Mouse (Mus musculus) cerebellum, adult 18-20 months (tissue): ENCODE results near the gene Actb.

Source experiments
- DNase-seq, 2 experiments: peaks; one replicate each; pipeline ENCODE4 v3.0.0; 2021

Gene Actb

GRCm38 (mm10) chr5:142906532-142907047 lies at the start of gene Actb:
TSS of gene Actb (minus strand) at chr5:142906754.
- DNase-seq, result peak; percentile 95 to 98

- no peak for DNase-seq
Observed at GRCm38 (mm10) chr5:142953641-142954040, 47.1 kb upstream of the Actb start.

GRCm38 (mm10) chr5:142950405-142950804 lies 43.9 kb upstream of the Actb start:
- peak; percentile 23 to 31 for DNase-seq

GRCm38 (mm10) chr5:142949580-142949979 lies 43.0 kb upstream of the Actb start:
- no peak for DNase-seq

- DNase-seq, result no peak
Observed at GRCm38 (mm10) chr5:142947460-142947859, 40.9 kb upstream of the Actb start.

- no peak for DNase-seq
Observed at GRCm38 (mm10) chr5:142944979-142945682, 38.6 kb upstream of the Actb start.

GRCm38 (mm10) chr5:142940393-142940792 lies 33.8 kb upstream of the Actb start:
- no peak for DNase-seq

- no peak for DNase-seq
Observed at GRCm38 (mm10) chr5:142937956-142938727, 31.6 kb upstream of the Actb start.

- DNase-seq, result peak; percentile 80 to 89
Observed at GRCm38 (mm10) chr5:142936336-142936719, 29.8 kb upstream of the Actb start.

GRCm38 (mm10) chr5:142935642-142936335 lies 29.2 kb upstream of the Actb start:
- peak; percentile 84 to 93 for DNase-seq

GRCm38 (mm10) chr5:142932731-142933130 lies 26.2 kb upstream of the Actb start:
- peak in 1 of 2 experiments; percentile 46 for DNase-seq

- DNase-seq, result peak; percentile 89
Observed at GRCm38 (mm10) chr5:142932084-142932685, 25.6 kb upstream of the Actb start.

- no peak for DNase-seq
Observed at GRCm38 (mm10) chr5:142931241-142931745, 24.7 kb upstream of the Actb start.

GRCm38 (mm10) chr5:142929400-142929752 lies 22.8 kb upstream of the Actb start:
- DNase-seq, result no peak

GRCm38 (mm10) chr5:142928749-142929399 lies 22.3 kb upstream of the Actb start:
- peak in 1 of 2 experiments; percentile 27 for DNase-seq

- no peak for DNase-seq
Observed at GRCm38 (mm10) chr5:142927341-142927930, 20.9 kb upstream of the Actb start.

- no peak for DNase-seq
Observed at GRCm38 (mm10) chr5:142926940-142927228, 20.3 kb upstream of the Actb start.

- no peak for DNase-seq
Observed at GRCm38 (mm10) chr5:142926204-142926939, 19.8 kb upstream of the Actb start.

- no peak for DNase-seq
Observed at GRCm38 (mm10) chr5:142924336-142924959, 17.9 kb upstream of the Actb start.

- DNase-seq, result no peak
Observed at GRCm38 (mm10) chr5:142923781-142924180, 17.2 kb upstream of the Actb start.

- DNase-seq, result no peak
Observed at GRCm38 (mm10) chr5:142922251-142922650, 15.7 kb upstream of the Actb start.
